Mouse (Mus musculus) megakaryocyte, embryonic 14.5 days (primary cell): Measurements from ENCODE around the gene E2f8. TPM values are rescaled to one million over a fixed set of nuclear protein-coding genes. Genes with fewer than 3 reads are reported as not detected.

Source experiments
- H3K27me3 ChIP-seq: replicated peaks from 2 replicates; pipeline ENCODE3; 2012; ENCODE audit warnings: inconsistent platforms
- H3K36me3 ChIP-seq: replicated peaks from 2 replicates; pipeline ENCODE3; 2012; ENCODE audit warnings: low read length, inconsistent platforms, mixed read lengths
- H3K4me1 ChIP-seq: 2 replicates; pipeline ENCODE4 v1.6.1; 2012; ENCODE audit warnings: inconsistent platforms
- H3K4me3 ChIP-seq: replicated peaks from 2 replicates; pipeline ENCODE3; 2012; ENCODE audit warnings: moderate library complexity, mild to moderate bottlenecking, inconsistent platforms
- H3K9me3 ChIP-seq: 2 replicates; pipeline ENCODE4 v1.6.1; 2012; ENCODE audit warnings: inconsistent platforms
- FLI1 ChIP-seq: IDR thresholded peaks from 2 replicates; pipeline ENCODE4 v1.6.1; 2012; ENCODE audit warnings: low read length, inconsistent platforms, mixed read lengths
- GATA1 ChIP-seq: IDR thresholded peaks from 3 replicates; pipeline ENCODE4 v1.6.1; 2012; ENCODE audit warnings: mixed read lengths, low read length, inconsistent platforms, borderline replicate concordance
- polyA plus RNA-seq: library from polyadenylated mRNA; stranded (reverse); fragments of >175 nt; gene quantifications from 2 replicates; pipeline ENCODE4 v1.2.3, GENCODE M21; 2012; ENCODE audit warnings: low replicate concordance; ENCODE audit not compliant: insufficient read depth

Gene E2f8
- polyA plus RNA-seq, 1 experiment = 23.0 TPM

- no peak overlapping the region for H3K4me3 ChIP-seq
- H3K9me3 ChIP-seq = no peaks in the 10 kb centered on the region
- H3K36me3 ChIP-seq = peaks cover 33% of the 10 kb centered on the region
- TF ChIP-seq FLI1 = no peak
- TF ChIP-seq GATA1 = no peak
- peaks cover 59% of the 10 kb centered on the region for H3K4me1 ChIP-seq
- H3K27me3 ChIP-seq = no peaks in the 10 kb centered on the region
These were observed 37.9 kb downstream of the E2f8 start for GRCm38 (mm10) chr7:48843541-48843940.

- no peak overlapping the region for H3K4me3 ChIP-seq
- no peak for TF ChIP-seq FLI1
- no peak for TF ChIP-seq GATA1
- H3K9me3 ChIP-seq = no peaks in the 10 kb centered on the region
- no peaks in the 10 kb centered on the region for H3K27me3 ChIP-seq
- H3K4me1 ChIP-seq = peaks cover 59% of the 10 kb centered on the region
- peaks cover 31% of the 10 kb centered on the region for H3K36me3 ChIP-seq
These were observed 39.0 kb downstream of the E2f8 start for GRCm38 (mm10) chr7:48842353-48842752.

- peaks cover 27% of the 10 kb centered on the region for H3K36me3 ChIP-seq
- peaks cover 59% of the 10 kb centered on the region for H3K4me1 ChIP-seq
- H3K9me3 ChIP-seq = no peaks in the 10 kb centered on the region
- TF ChIP-seq FLI1 (no peak), GATA1 (no peak)
- H3K27me3 ChIP-seq = no peaks in the 10 kb centered on the region
- H3K4me3 ChIP-seq = no peak overlapping the region
These were observed 39.9 kb downstream of the E2f8 start for GRCm38 (mm10) chr7:48841538-48841937.

- Histone ChIP-seq H3K27me3 (no peaks in the 10 kb centered on the region), H3K9me3 (no peaks in the 10 kb centered on the region), H3K4me1 (peaks cover 62% of the 10 kb centered on the region), H3K4me3 (no peak overlapping the region), H3K36me3 (peaks cover 20% of the 10 kb centered on the region)
- TF ChIP-seq FLI1 (no peak), GATA1 (no peak)
These were observed 40.9 kb downstream of the E2f8 start for GRCm38 (mm10) chr7:48840545-48840944.

- Histone ChIP-seq H3K27me3 (no peaks in the 10 kb centered on the region), H3K4me3 (no peak overlapping the region), H3K36me3 (peaks cover 7% of the 10 kb centered on the region), H3K9me3 (no peaks in the 10 kb centered on the region), H3K4me1 (peaks cover 82% of the 10 kb centered on the region)
- TF ChIP-seq FLI1 (no peak), GATA1 (no peak)
These were observed 43.0 kb downstream of the E2f8 start for GRCm38 (mm10) chr7:48838434-48838833.

GRCm38 (mm10) chr7:48836949-48837348 lies 44.4 kb downstream of the E2f8 start:
- Histone ChIP-seq H3K4me1 (peaks cover 93% of the 10 kb centered on the region), H3K27me3 (no peaks in the 10 kb centered on the region), H3K36me3 (no peaks in the 10 kb centered on the region), H3K9me3 (no peaks in the 10 kb centered on the region), H3K4me3 (peak overlapping the region; percentile 47)
- TF ChIP-seq GATA1 = no peak
- no peak for TF ChIP-seq FLI1

- Histone ChIP-seq H3K4me3 (no peak overlapping the region), H3K9me3 (no peaks in the 10 kb centered on the region), H3K27me3 (no peaks in the 10 kb centered on the region), H3K36me3 (no peaks in the 10 kb centered on the region), H3K4me1 (peaks cover 99% of the 10 kb centered on the region)
- TF ChIP-seq FLI1 = no peak
- no peak for TF ChIP-seq GATA1
These were observed 46.3 kb downstream of the E2f8 start for GRCm38 (mm10) chr7:48834989-48835626.

- TF ChIP-seq FLI1 = no peak
- TF ChIP-seq GATA1 = no peak
- H3K4me1 ChIP-seq = peaks cover 99% of the 10 kb centered on the region
- no peak overlapping the region for H3K4me3 ChIP-seq
- H3K27me3 ChIP-seq = no peaks in the 10 kb centered on the region
- no peaks in the 10 kb centered on the region for H3K9me3 ChIP-seq
- H3K36me3 ChIP-seq = no peaks in the 10 kb centered on the region
These were observed 46.9 kb downstream of the E2f8 start for GRCm38 (mm10) chr7:48834371-48834970.

GRCm38 (mm10) chr7:48832735-48833134 lies 48.7 kb downstream of the E2f8 start:
- no peaks in the 10 kb centered on the region for H3K9me3 ChIP-seq
- no peak overlapping the region for H3K4me3 ChIP-seq
- H3K36me3 ChIP-seq = peaks cover 6% of the 10 kb centered on the region
- TF ChIP-seq FLI1 (no peak), GATA1 (no peak)
- H3K4me1 ChIP-seq = peaks cover 99% of the 10 kb centered on the region
- no peaks in the 10 kb centered on the region for H3K27me3 ChIP-seq

GRCm38 (mm10) chr7:48830395-48830794 lies 51.0 kb downstream of the E2f8 start:
- no peaks in the 10 kb centered on the region for H3K27me3 ChIP-seq
- TF ChIP-seq FLI1 = no peak
- no peak for TF ChIP-seq GATA1
- H3K4me3 ChIP-seq = peak overlapping the region; percentile 77
- H3K36me3 ChIP-seq = peaks cover 28% of the 10 kb centered on the region
- H3K4me1 ChIP-seq = peaks cover 93% of the 10 kb centered on the region
- H3K9me3 ChIP-seq = no peaks in the 10 kb centered on the region
